Mouse (Mus musculus) C2C12 (cell line): Measurements from ENCODE around the gene Rnf126. TPM values are rescaled to one million over a fixed set of nuclear protein-coding genes. Genes with fewer than 3 reads are reported as not detected.

ENCODE experiments used
- H3K27me3 ChIP-seq: one replicate; pipeline ENCODE4 v1.6.1; 2011; ENCODE audit not compliant: control insufficient read depth, insufficient read depth, insufficient read length
- H3K36me3 ChIP-seq: one replicate; pipeline ENCODE4 v1.6.1; 2011; ENCODE audit not compliant: control insufficient read depth, insufficient read depth
- H3K4me3 ChIP-seq: one replicate; pipeline ENCODE4 v1.5.1; 2011; ENCODE audit warnings: mild to moderate bottlenecking, control low read depth; ENCODE audit not compliant: poor library complexity, insufficient read depth, severe bottlenecking
- H3K79me2 ChIP-seq: one replicate; pipeline ENCODE4 v1.6.1; 2011; ENCODE audit not compliant: control insufficient read depth, insufficient read depth
- H3K79me3 ChIP-seq: one replicate; pipeline ENCODE4 v1.6.1; 2011; ENCODE audit warnings: low read depth, control low read depth
- H3ac ChIP-seq: one replicate; pipeline ENCODE3; 2011; ENCODE audit warnings: low read depth; ENCODE audit not compliant: control insufficient read depth, insufficient read length
- CEBPB ChIP-seq: IDR thresholded peaks from one replicate; pipeline ENCODE4 v1.6.1; 2011; ENCODE audit warnings: low read depth, mild to moderate bottlenecking, control low read depth, moderate library complexity
- CTCF ChIP-seq: IDR thresholded peaks from one replicate; pipeline ENCODE4 v1.5.1; 2011; ENCODE audit not compliant: control insufficient read depth, insufficient read depth, insufficient read length
- FOSL1 ChIP-seq: IDR thresholded peaks from one replicate; pipeline ENCODE4 v1.8.0; 2011; ENCODE audit warnings: mild to moderate bottlenecking, low read length; ENCODE audit not compliant: poor library complexity, insufficient read depth, severe bottlenecking
- MAX ChIP-seq: IDR thresholded peaks from one replicate; pipeline ENCODE4 v1.6.1; 2011; ENCODE audit warnings: mild to moderate bottlenecking, control low read depth
- MYOD1 ChIP-seq: IDR thresholded peaks from one replicate; pipeline ENCODE4 v1.6.1; 2011; ENCODE audit warnings: low read depth; ENCODE audit not compliant: control insufficient read depth, insufficient read length
- MYOG ChIP-seq: IDR thresholded peaks from one replicate; pipeline ENCODE4 v1.6.1; 2011; ENCODE audit not compliant: control insufficient read depth, insufficient read length; ENCODE audit errors: extremely low read depth
- USF1 ChIP-seq: IDR thresholded peaks from one replicate; pipeline ENCODE4 v1.6.1; 2011; ENCODE audit warnings: low read depth, mild to moderate bottlenecking, control low read depth, moderate library complexity
- polyA plus RNA-seq: library from polyadenylated mRNA; unstranded; fragments of >200 nt; fragmentation: generic; extraction: Trizol; gene quantifications from one replicate; pipeline ENCODE4 v1.2.1, GENCODE M21; 2012; ENCODE audit warnings: missing spikeins

Rnf126 gene
- polyA plus RNA-seq, 1 experiment, result 116 TPM

- peaks cover 46% of the 10 kb centered on the region for H3K36me3 ChIP-seq
- no peak overlapping the region for H3ac ChIP-seq
- no peaks in the 10 kb centered on the region for H3K27me3 ChIP-seq
- H3K79me3 ChIP-seq, result no peaks in the 10 kb centered on the region
- TF ChIP-seq CEBPB, result no peak
- no peak for TF ChIP-seq MAX
- no peak for TF ChIP-seq USF1
- no peak for TF ChIP-seq FOSL1
- no peak for TF ChIP-seq MYOG
- TF ChIP-seq CTCF, result no peak
- no peak for TF ChIP-seq MYOD1
- peaks cover 4% of the 10 kb centered on the region for H3K79me2 ChIP-seq
- no peak overlapping the region for H3K4me3 ChIP-seq
Observed at GRCm38 (mm10) chr10:79755854-79756253, 10.9 kb downstream of the Rnf126 start.

- TF ChIP-seq MYOG, result no peak
- TF ChIP-seq CEBPB, result no peak
- no peak for TF ChIP-seq FOSL1
- TF ChIP-seq USF1, result no peak
- TF ChIP-seq CTCF, result no peak
- TF ChIP-seq MAX, result no peak
- no peak for TF ChIP-seq MYOD1
- no peaks in the 10 kb centered on the region for H3K79me2 ChIP-seq
- H3ac ChIP-seq, result no peak within 1 kb of the TSS
- H3K79me3 ChIP-seq, result no peaks in the 10 kb centered on the region
- H3K36me3 ChIP-seq, result peaks cover 37% of the 10 kb centered on the region
- no peak within 1 kb of the TSS for H3K4me3 ChIP-seq
- H3K27me3 ChIP-seq, result no peaks in the 10 kb centered on the region
Observed at GRCm38 (mm10) chr10:79754856-79755516, 11.8 kb downstream of the Rnf126 start, which contains the start of gene Fgf22. Gene Fgf22 (plus strand): TSS chr10:79755076.

- no peak overlapping the region for H3K4me3 ChIP-seq
- TF ChIP-seq MYOD1 (no peak), USF1 (no peak), CEBPB (no peak), FOSL1 (no peak), MAX (no peak), MYOG (no peak), CTCF (no peak)
- no peak overlapping the region for H3ac ChIP-seq
- H3K79me3 ChIP-seq, result peaks cover 7% of the 10 kb centered on the region
- H3K79me2 ChIP-seq, result peaks cover 14% of the 10 kb centered on the region
- H3K27me3 ChIP-seq, result no peaks in the 10 kb centered on the region
- H3K36me3 ChIP-seq, result peaks cover 10% of the 10 kb centered on the region
Observed at GRCm38 (mm10) chr10:79748496-79748895, 18.3 kb downstream of the Rnf126 start.

GRCm38 (mm10) chr10:79746774-79747151 lies 20.0 kb downstream of the Rnf126 start:
- TF ChIP-seq MYOG (no peak), MAX (no peak), CTCF (no peak), FOSL1 (no peak), MYOD1 (no peak), USF1 (no peak), CEBPB (no peak)
- H3K27me3 ChIP-seq, result no peaks in the 10 kb centered on the region
- H3K79me3 ChIP-seq, result peaks cover 7% of the 10 kb centered on the region
- H3K79me2 ChIP-seq, result peaks cover 14% of the 10 kb centered on the region
- peaks cover 21% of the 10 kb centered on the region for H3K36me3 ChIP-seq
- no peak overlapping the region for H3K4me3 ChIP-seq
- H3ac ChIP-seq, result no peak overlapping the region

GRCm38 (mm10) chr10:79745898-79746773 lies 20.6 kb downstream of the Rnf126 start, which contains the start of gene Polrmt:
Gene Polrmt (minus strand): TSS chr10:79746581.
- Histone ChIP-seq H3K4me3 (peak within 1 kb of the TSS; percentile 43), H3K79me3 (peaks cover 7% of the 10 kb centered on the region), H3K36me3 (peaks cover 27% of the 10 kb centered on the region), H3K27me3 (no peaks in the 10 kb centered on the region), H3ac (peak within 1 kb of the TSS; percentile 79), H3K79me2 (peaks cover 14% of the 10 kb centered on the region)
- TF ChIP-seq CTCF (no peak), MAX (peak; percentile 61), MYOG (no peak)
